Mouse (Mus musculus): ENCODE data around the gene 2510009E07Rik.

DNA sequence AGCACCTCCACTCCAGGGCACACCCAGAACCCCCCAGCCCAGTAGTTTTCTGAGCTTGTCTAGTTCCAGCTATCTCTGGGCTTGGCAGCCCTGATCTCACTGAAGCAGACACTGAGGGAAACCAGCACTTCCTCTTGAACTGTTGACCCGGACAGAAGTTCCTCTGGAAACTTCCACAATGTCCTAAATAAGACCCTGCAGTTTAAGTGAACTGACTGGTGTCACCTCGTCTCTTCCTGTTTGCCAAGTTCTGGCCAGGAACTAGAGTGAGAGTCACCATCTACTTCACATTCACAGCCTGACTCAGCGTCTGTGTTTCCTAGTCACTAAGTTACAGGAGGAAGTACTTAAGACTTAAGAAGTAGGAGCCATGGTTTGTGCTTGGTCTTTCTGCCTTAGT is 52.5 kb downstream of the 2510009E07Rik start:
- TF ChIP-seq CTCF (IDR thresholded peaks at IDR 0.05; ENCODE audit: insufficient read depth, low read length) (no peak), POLR2A (IDR thresholded peaks at IDR 0.05; ENCODE audit: borderline replicate concordance, extremely low read depth, low read depth, low read length) (no peak)
